Mouse (Mus musculus): ENCODE measurements at regions not wholly inside any gene's neighbourhood (a gene's known extent, or its start where the extent isn't known, plus 50 kb on each side); places are given as distances from the start of the nearest gene placed in this dataset.

DNA sequence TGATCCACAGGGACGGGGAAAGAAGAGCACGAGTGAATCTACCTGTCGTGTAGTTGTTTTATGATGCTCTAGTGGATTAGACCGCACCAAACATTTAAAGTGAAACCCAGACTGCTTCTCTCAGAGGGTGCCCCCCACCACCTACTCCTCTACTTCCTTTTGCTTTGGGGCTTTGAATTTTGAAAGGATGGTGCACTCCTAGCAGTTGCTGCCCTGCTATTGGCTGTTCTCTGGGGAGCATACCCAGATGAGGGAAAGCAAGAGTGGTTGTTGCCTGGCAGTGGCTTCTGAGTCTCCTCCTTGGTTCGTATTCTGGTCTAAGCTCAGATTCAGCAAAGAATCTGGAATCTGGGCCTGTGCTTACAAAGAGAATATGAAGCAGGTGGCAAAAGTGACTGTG, 71.4 kb upstream of the Olfr1507 start:
- no peak for TF ChIP-seq POLR2A (IDR thresholded peaks at IDR 0.05; ENCODE audit: borderline replicate concordance, insufficient read depth, low read length)
- no peak for TF ChIP-seq CTCF (IDR thresholded peaks at IDR 0.05; ENCODE audit: borderline replicate concordance, insufficient read depth, low read depth, low read length)

Measured in cerebellum, adult 2 months (tissue).